Mouse (Mus musculus) ovary, postnatal 14 days (tissue): ENCODE data around the gene Ppfibp1.

ENCODE experiments used
- DNase-seq: peaks from one replicate; pipeline ENCODE4 v3.0.0; 2022; ENCODE audit warnings: low spot score

The Ppfibp1 gene

DNA sequence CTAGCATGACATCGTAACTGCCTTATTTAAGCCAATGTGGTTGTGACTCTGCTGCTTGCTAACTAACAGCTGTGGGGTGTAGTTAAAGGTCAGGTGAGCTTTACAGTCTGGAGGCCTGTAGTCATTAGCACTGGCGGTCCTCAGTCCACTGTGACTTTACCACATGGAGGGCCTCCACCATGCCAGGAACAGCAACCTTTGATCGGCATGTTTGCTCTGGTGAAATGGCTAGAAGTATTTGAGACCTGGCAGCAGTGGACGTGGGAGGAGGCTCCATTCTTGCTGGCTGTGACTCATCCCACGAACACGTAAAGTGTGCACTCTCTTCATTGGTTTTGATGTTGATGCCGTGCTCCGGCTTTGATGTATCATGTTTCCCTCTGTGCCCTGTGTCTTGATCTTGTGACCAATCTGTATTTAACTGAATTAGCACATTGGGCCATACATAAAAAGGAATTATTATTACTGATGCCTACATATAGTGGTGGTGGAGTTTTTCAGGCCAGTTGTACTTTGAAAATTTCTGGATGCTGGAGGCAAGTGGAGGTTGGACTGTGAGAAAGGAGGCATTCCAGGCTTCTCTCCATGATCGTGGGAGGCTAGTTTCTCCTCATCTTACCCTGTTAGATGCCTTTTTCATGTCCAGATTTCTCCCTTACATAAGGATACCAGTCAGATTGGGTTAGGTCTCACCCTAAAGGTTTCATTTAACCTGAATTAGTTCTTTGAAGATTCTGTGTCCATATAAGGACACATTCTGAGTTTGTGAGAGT lies 71.8 kb downstream of the Ppfibp1 start:
- DNase-seq = no peak

DNA sequence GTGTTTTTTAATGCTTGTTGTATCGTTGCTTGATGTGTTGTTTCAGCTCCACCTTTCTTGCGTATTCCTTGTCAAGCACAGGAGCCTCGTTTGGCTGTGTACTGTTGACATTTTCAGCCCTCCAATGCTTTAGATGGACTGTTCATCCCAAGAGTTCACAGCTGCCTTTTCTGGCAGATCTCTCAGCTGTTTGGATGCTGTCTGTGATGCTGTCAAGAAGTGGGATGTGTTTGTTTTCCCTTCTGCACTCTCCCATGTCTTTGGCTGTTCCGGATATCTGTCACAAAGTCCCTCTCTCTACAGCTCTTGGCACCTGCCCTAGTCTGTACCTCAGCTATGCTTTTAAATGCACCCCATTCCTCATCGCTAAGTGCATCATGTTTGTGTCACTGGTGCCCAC lies 72.7 kb downstream of the Ppfibp1 start:
- no peak for DNase-seq

DNA sequence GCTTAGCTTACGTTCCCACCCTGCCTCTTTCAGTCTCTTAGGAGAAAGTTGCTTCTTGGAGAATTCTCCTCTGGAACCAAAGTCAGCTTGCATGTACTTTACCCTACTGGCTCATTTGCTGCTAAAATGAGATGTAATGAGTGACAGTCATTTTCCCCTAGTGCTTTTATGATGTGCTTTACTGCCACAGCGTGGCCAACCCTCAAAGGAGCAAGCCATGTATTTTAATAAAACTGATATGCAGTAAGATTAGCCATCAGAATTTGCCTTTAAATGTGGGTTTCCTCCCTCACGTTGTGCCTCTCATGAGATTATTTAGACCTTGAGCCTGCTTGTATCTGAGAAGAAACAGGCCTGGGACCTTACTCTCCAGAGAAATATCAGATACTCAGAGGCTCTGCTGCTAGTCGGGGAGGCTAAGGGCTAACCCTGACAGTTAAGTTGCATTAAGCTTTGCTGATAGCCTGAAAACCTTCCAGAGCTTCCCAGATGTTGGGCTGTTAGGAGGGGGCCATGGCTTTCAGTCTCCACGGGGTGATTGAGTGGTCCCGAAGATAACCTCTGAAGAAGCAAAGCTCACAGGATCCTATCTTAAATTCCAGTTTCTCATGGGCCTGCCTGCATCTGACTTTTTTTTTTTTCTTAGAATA lies 73.7 kb downstream of the Ppfibp1 start:
- no peak for DNase-seq

DNA sequence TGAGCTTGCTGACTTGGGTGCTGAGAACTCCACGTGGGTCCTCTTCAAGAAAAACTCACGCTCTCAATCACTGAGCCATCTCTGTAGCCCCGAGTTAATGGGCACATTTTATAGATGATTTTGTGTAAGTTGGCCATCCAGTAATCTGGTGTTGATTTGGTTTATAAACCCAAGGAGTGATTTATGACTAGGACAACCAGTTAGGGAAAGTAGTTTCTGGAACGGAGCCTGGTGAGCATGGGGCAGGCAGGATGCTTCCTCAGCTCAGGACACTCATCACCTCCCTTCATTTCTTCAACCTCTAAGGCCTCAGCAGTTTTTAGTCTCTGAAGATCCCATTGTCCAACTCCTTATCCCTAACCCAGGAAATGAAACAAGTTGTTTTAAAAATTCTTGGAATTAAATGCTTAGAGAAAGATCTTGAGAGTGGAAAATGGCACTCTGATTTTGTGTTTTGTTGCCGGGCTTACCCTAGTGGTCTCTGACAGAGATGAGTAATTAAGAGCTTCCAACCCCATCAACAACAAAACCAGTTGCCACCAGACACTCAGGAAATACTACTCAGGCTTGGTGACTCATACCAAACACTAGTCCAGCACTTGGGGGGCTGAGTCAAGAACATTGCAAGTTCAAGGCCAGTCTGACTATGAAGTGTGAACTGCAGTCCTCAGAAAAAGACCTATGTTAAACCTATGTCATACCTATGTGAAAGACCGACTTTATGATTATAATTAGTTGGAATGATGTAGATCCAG lies 75.3 kb downstream of the Ppfibp1 start:
- DNase-seq = no peak

DNA sequence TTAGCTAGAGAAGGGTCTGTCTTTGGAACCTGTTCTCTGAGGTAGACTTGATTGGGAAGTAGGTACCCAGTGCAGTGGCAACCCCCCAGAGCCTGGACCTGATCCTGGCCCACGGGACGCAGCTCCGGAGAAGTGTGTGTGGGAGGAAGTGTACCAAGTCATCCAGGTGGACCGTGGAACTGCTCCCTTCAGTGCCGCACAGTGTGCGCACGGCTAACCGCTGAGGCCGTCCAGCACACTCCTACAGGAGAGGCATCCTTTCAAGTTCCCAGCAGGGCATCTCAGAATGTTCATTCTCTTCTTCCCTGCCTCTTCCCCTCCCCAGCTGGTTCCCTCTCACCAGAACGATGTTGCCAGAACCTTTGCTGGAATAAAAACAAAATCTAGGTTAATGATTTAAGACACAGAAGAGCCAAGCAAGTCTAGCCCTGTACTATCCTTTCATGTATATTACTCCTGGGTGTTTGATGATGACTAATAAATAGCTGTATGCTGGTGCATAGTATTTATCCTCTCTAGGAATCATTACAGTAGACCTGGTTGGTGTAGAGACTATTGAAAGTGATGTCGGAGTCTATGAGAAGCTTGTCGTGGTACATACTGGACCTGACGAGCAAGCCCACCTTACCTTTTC lies 77.0 kb downstream of the Ppfibp1 start:
- DNase-seq = no peak

DNA sequence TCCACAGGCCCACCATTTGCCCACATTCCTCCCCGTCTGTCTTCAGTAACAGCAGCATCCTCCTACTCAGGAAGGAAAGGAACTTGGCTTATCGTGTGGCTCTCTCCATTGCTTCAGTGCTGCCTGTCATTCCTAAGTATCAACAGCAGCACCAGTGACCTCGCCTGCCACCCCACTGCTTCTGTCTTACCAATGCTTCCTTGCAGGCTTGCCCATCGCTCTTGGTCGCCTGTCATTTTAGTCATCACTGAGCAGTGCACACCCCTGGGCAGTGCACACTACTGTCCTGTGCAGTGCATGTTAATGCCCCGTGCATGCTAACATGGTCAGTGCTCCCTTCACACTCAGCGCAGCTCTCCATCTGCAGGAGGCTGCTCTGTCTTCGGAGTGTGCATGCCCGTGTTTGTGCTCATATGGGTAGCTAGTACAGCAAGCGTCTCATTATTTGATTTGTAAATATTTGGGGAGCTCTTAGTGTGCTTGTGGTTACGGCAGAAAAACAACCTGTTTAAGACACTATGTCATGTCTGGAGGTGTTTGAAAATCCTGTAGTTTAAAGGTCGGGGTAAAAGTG lies 78.2 kb downstream of the Ppfibp1 start:
- no peak for DNase-seq

DNA sequence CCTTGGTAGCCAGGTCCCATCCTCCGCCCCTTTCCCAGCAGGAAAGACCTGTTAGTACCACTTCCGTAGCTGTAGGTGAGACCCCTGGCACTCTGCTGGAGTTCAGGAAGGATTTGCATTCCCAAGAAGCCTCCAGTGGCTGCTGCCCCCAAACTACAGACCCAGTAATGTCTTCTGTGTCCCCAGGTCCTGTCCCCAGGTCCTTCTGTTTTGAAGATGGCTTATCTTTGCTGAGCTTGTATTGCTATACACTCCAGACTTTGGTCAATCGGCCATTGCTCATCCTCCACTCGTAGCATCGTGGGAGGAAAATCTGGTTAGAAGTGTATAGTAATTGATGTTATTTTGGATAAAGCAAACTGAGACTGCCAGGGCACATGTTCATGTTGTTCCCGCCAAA lies 79.5 kb downstream of the Ppfibp1 start:
- DNase-seq = no peak

DNA sequence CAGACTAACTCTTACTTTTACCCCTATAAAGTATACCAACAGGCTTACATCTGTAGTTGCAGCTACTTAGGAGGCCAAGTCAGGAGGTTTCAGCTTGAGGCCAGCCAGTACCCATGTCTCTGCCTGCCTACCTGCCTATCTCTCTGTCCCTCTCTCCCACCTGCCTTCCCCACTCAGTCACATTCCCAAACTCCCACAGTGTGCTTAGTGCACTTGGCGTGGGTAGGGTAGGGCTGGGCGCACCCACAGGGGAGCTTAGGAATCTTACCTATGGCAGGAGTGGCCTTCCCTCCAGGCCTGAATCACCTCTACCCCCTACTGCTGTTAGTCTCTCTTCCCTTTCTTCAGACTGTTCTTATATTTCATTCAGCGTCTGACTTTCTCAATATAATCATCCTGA lies 82.5 kb downstream of the Ppfibp1 start:
- no peak for DNase-seq

DNA sequence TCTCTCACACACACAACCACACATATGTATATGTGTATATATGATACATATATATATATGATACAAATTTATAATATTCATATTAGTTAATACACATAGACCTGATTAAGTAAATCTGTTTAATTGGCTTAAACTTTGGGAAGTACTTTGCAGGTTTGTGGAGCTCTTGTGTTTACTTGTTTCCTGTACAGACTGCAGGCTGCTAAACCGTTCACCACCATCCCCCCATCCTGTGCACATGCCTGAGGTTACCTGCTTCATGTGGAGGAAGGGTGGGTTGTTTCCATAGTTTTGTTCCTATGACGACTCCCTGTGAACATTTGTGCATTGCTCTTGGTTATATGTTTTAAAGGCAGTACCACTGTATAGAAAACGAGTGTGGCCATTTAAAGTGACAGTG lies 83.1 kb downstream of the Ppfibp1 start:
- no peak for DNase-seq

DNA sequence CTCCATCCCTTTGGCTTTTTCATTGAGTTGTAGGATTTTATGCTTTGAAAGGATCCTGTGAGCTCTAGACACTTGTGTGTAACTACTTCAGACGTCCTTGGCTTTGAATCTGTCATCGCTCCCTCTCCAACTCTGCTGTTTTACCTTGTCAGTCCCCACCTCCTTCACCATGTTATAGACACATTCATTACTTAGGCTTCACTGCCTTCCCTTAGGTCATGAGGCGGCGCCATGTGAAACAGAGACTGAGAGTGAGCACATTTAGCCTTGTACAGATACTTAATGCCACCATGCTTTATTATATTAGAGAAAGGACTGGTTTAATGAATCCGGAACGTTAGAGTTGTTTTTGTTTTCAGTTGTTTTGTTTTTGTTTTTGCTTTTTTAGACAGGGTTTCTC lies 83.7 kb downstream of the Ppfibp1 start:
- no peak for DNase-seq

DNA sequence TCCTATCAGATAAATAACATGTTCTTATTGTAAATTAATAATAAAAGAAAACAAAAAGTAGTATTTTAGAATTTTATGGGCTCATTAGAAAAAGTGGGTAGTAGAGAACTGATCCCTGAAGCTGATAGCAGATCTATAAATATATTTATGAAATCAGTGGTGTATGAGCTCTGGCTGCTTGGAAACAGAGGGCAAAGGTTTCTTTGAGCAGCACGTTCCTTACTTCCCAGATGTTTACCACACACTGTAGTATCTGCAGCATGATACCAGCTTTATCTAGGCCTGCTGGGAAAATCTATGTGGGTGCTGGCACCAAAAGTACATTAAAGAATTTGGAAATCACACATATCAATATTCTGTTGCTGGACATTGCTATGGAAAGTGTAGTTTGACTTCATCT lies 84.5 kb downstream of the Ppfibp1 start:
- no peak for DNase-seq

DNA sequence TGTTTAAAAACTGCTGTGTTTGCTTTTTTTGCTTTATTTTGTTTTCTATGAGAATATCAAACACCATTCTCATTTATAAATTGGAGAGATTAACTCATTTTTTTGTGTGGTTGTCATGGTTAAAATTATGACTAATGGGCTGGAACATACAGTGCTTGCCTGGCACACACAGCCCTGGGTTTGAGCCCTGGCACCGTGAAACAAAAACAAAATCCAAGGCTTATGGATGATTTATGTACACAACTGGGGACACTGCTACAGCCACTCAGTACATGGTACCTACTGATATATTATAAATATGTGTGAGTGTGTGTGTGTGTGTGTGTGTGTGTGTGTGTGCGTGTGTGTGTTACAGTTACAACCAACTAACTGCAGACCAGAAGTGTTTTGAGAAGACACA lies 85.1 kb downstream of the Ppfibp1 start:
- no peak for DNase-seq

DNA sequence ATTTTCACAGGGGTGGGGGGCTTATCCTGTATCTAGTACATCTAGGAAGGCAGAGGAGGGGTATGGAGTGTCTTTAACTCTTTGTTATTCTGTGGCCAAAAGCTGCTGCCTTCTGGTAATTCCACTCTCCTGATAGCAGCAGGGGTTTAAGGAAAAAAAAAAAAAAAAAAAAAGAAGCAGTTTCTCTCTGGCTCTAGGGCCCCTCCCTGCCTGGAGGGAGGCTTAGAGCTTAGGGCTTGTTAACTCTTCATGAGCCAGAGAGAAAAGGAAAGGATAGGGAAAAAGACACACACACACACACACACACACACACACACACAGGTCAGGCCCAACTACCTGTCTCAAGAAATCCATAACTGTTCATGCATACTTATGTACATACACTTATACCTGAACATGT lies 85.5 kb downstream of the Ppfibp1 start:
- no peak for DNase-seq

DNA sequence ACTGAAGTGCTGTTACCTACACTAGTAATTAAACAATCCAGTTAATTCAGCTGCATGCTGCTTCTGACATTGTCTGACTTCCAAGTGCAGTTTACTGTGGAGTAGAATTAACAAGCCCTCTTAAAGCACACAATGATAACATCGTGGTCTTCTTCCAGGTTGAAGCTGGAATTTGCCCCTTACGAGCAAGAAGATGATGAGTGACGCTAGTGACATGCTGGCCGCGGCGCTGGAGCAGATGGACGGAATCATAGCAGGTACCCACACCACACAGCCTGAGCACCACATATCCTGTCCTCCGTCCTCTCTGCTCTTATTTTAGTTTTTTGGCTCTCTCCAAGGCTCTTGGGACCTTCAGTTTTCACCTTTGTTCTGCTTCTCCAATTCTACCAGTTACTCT lies 88.2 kb downstream of the Ppfibp1 start:
- DNase-seq = no peak

DNA sequence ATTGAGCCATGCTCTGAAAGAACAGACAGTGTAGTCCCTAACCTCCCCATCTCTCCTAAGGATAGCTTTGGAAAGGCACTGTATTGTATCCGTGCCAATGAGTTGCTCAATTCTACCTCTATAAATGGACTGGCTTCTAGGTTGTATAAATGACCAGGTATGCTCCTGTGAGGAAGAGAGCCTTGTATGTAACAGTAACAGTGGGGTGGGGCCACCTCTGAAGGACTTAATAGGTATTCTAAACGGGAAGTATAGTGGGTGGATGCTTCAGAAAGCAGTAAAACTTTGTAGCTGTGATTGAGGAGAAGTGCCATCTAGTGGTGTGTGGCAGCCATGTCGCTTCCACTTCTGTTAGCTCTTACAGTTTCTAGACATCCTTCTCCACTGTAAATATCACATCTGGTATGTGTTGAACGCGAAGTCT lies 90.4 kb downstream of the Ppfibp1 start:
- DNase-seq = no peak

DNA sequence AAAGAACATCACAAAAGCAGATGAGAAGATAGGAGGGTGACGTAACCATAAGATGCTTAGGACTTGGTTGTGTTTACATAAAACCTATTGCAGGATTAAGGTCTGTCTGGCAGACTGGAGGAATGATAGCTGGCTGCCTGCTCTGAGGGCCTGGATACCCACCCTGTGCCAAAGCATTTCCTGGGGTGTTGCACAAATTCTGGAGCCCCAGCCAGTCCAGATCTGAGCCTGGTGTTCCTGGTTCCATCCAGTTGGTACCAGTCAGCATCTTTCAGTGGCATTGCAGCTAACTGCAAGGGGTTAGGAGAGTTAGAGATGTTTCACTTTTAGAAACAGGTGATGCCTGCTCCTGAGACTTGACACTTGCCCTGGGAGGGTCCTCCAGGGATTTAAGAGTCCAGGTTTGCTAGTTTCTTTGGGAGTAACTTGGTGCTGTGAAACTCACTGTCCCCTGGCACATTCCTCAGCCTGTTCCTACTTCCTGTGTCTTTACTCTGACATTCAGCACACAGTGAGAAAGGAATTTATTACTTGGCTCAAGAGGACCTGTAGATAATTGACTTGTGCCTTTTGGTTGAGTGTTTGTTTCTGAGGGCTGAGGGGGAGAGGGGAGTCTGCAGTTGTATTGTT lies 90.9 kb downstream of the Ppfibp1 start:
- DNase-seq = no peak

DNA sequence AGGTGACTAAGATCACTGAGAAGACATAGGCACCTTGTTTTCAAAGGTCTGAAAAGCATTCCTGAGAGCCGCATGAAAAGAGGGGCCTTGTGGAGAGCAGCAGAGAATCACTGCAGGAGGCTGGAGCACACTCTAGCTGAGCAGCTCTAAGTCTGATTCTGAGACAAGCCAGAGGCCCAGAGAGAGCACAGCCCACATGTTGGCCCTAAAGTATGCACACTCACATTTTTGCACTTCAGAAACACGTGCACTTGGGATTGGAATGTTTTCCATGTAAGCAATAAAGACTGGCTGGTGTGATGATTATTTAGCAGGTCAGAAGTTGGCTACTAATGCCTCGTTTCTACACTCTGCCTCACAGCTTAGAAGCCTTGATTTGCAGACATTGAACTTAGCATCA lies 91.7 kb downstream of the Ppfibp1 start:
- no peak for DNase-seq

DNA sequence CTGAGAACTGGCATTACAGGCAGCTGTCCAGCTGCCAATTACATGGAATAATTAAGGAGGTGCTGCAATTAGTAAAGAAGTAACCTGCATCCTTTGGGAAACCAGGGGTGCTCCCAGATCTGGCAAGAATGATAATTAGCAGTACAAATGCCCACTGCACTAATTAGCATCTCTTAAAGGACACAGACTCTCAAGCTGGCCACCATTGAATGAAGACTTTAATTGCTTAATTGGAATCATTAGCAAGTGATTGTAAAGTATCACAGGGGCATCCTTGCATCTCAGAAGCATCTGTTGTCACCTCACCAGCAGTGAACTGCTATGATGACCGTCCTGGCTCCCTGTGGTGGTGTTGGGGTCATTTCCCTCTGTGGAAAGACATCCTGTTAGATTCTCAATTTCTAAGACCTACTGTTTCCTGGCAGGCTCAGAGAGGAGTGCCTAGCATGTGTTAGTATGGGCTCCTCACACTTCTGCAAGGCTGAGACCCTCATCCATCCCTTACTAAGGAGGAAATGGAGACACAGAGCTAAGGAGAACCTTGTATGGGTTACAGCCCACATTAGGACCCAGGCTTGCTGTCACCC lies 93.1 kb downstream of the Ppfibp1 start:
- no peak for DNase-seq

DNA sequence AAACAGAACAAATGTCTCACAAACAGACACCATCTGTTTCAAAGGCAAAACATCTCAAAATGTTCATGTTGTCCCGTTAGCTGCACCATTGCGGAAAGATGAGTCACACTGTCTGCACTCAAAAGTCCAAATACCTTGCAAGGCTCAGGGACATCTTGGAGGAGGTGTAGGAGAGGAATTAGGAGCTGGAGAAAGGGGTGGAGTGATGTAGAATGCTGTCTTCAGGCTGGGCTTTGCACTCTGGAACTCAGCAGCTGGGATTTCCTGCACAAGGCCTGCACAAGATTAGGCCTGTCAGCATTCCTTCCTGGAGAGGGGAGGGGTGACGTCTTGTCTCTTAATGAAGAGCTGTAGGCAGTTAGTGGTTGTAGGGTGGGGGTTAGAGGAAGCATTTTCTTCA lies 96.3 kb downstream of the Ppfibp1 start:
- DNase-seq = no peak

DNA sequence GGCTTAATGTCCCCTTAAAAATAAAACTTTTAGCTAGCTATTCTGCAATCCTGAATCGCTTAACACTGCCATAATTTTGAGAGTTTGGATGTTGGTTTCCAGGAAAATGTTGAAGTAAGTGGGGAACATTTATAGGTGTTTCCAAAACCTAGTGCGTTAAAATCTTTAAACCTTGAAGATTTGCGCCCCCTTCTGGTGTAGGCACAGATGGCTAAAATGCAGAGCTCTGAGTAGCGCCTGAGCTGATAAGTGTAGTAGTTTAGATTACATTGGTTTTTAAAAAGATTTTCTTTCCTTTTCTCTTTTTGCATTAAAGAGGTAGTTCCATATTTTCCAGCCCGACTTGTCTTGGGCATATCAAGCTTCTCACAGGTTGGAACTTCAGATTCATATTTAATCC lies 105.9 kb downstream of the Ppfibp1 start:
- DNase-seq = peak; percentile 61

DNA sequence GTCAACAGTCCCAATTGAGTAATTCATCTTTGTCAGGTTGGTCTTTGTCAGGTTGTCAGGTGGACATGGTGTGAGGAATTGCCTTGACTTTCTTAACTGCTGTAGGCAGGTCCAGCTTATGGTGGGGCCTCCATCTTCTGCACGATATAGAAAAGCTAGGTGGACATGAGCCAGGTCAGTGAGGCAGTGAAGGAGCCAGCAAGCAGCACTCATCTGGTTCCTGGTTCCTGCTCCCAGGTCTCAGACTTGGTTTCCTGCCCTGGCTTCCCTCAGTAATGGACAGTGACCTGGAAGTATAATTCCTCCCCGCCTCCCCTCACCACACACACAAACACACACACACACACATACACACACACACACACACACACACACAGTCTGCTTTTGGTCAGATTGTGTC lies 107.1 kb downstream of the Ppfibp1 start:
- no peak for DNase-seq

DNA sequence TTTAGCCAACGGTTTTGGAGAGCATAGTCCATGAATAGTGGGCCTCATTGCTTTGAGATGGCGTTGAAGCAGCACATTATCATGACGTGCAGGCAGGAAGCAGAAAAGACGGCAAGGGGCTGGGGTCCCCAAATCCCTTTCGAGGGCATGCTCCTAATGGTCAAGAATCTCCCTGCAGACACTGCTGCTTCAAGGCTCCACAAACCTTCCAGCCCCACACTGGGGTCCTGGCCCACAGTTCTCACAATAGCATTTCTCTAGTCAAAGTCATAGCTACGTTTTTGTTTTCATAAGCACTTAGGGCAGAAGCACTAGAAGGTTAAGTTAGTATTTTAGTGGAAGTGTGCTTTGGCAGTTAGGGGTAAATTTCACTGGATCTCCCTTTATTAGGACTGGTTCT lies 107.6 kb downstream of the Ppfibp1 start:
- DNase-seq = no peak
